Mouse (Mus musculus): ENCODE data around the gene Eva1b. TPM values are rescaled to one million over a fixed set of nuclear protein-coding genes. Genes with fewer than 3 reads are reported as not detected.

Eva1b gene
- 99.9 and 103 TPM in 2 replicates for polyA plus RNA-seq (2015; fragmentation: Nextera tagmentation; extraction: Ambion mirVana)

- peak within 1 kb of the TSS; percentile 75 for H3K4me3 ChIP-seq (ENCODE audit: low read length)
- H3K36me3 ChIP-seq (ENCODE audit: insufficient read depth, low read length): peaks cover 7% of the 10 kb centered on the region; the same call in 1 of the 2 replicates
- peak within 1 kb of the TSS; percentile 89 for H3K9ac ChIP-seq (replicated peaks; ENCODE audit: low read length)
- H3K27ac ChIP-seq (ENCODE audit: low read length): peak within 1 kb of the TSS; percentile 95
- no peaks in the 10 kb centered on the region for H3K27me3 ChIP-seq (ENCODE audit: insufficient read depth, low read length)
- no peaks in the 10 kb centered on the region for H3K9me3 ChIP-seq (ENCODE audit: low read length)
- H3K4me2 ChIP-seq (replicated peaks; ENCODE audit: low read depth, low read length): peak within 1 kb of the TSS; percentile 76
- ATAC-seq (ENCODE audit: low FRiP score, low TSS enrichment): peak; percentile 92
- WGBS: 5% methylated on average over 24 of the region's 24 CpGs
- H3K4me1 ChIP-seq (ENCODE audit: insufficient read depth, low read length): peaks cover 56% of the 10 kb centered on the region
Measured at GRCm38 (mm10) chr4:126147533-126148160, at the start of gene Eva1b. Gene Eva1b (plus strand): TSS chr4:126147744.

- Histone ChIP-seq H3K4me1 (ENCODE audit: insufficient read depth, low read length) (peaks cover 21% of the 10 kb centered on the region), H3K36me3 (ENCODE audit: insufficient read depth, low read length) (0 out of 2 replicates have a peak, but pooled peaks cover 5% of the 10 kb centered on the region), H3K4me2 (replicated peaks; ENCODE audit: low read depth, low read length) (no peak overlapping the region), H3K4me3 (ENCODE audit: low read length) (no peak overlapping the region), H3K9ac (replicated peaks; ENCODE audit: low read length) (no peak overlapping the region), H3K27ac (ENCODE audit: low read length) (no peak overlapping the region), H3K27me3 (ENCODE audit: insufficient read depth, low read length) (no peaks in the 10 kb centered on the region), H3K9me3 (ENCODE audit: low read length) (no peaks in the 10 kb centered on the region)
- ATAC-seq (ENCODE audit: low FRiP score, low TSS enrichment): no peak
- WGBS: 91% methylated on average over 3 of the region's 3 CpGs
Measured at GRCm38 (mm10) chr4:126099365-126099764, 48.2 kb upstream of the Eva1b start.

- 85% methylated on average over 3 of the region's 3 CpGs for WGBS
- H3K4me1 ChIP-seq (ENCODE audit: insufficient read depth, low read length): peaks cover 35% of the 10 kb centered on the region
- H3K4me2 ChIP-seq (replicated peaks; ENCODE audit: low read depth, low read length): no peak overlapping the region
- 0 out of 2 replicates have a peak, but pooled peaks cover 5% of the 10 kb centered on the region for H3K36me3 ChIP-seq (ENCODE audit: insufficient read depth, low read length)
- H3K27me3 ChIP-seq (ENCODE audit: insufficient read depth, low read length): no peaks in the 10 kb centered on the region
- ATAC-seq (ENCODE audit: low FRiP score, low TSS enrichment): no peak
- no peak overlapping the region for H3K27ac ChIP-seq (ENCODE audit: low read length)
- H3K9ac ChIP-seq (replicated peaks; ENCODE audit: low read length): no peak overlapping the region
- H3K4me3 ChIP-seq (ENCODE audit: low read length): no peak overlapping the region
- H3K9me3 ChIP-seq (ENCODE audit: low read length): no peaks in the 10 kb centered on the region
Measured at GRCm38 (mm10) chr4:126100764-126101163, 46.8 kb upstream of the Eva1b start.

- ATAC-seq (ENCODE audit: low FRiP score, low TSS enrichment): no peak
- H3K4me2 ChIP-seq (replicated peaks; ENCODE audit: low read depth, low read length): peak overlapping the region; percentile 98
- 45% methylated on average over 7 of the region's 7 CpGs for WGBS
- no peaks in the 10 kb centered on the region for H3K9me3 ChIP-seq (ENCODE audit: low read length)
- H3K27ac ChIP-seq (ENCODE audit: low read length): peak overlapping the region; percentile 84
- no peak overlapping the region for H3K4me3 ChIP-seq (ENCODE audit: low read length)
- H3K9ac ChIP-seq (replicated peaks; ENCODE audit: low read length): peak overlapping the region; percentile 62
- H3K36me3 ChIP-seq (ENCODE audit: insufficient read depth, low read length): 0 out of 2 replicates have a peak, but pooled peaks cover 5% of the 10 kb centered on the region
- peaks cover 32% of the 10 kb centered on the region for H3K4me1 ChIP-seq (ENCODE audit: insufficient read depth, low read length)
- no peaks in the 10 kb centered on the region for H3K27me3 ChIP-seq (ENCODE audit: insufficient read depth, low read length)
Measured at GRCm38 (mm10) chr4:126102061-126102841, 45.3 kb upstream of the Eva1b start.

- H3K4me2 ChIP-seq (replicated peaks; ENCODE audit: low read depth, low read length): peak overlapping the region; percentile 98
- H3K9me3 ChIP-seq (ENCODE audit: low read length): no peaks in the 10 kb centered on the region
- peak overlapping the region; percentile 67 for H3K4me3 ChIP-seq (ENCODE audit: low read length)
- H3K4me1 ChIP-seq (ENCODE audit: insufficient read depth, low read length): peaks cover 39% of the 10 kb centered on the region
- H3K36me3 ChIP-seq (ENCODE audit: insufficient read depth, low read length): 0 out of 2 replicates have a peak, but pooled peaks cover 5% of the 10 kb centered on the region
- peak; percentile 60 for ATAC-seq (ENCODE audit: low FRiP score, low TSS enrichment)
- H3K9ac ChIP-seq (replicated peaks; ENCODE audit: low read length): peak overlapping the region; percentile 62
- under 1% methylated on average over 15 of the region's 15 CpGs for WGBS
- peak overlapping the region; percentile 84 for H3K27ac ChIP-seq (ENCODE audit: low read length)
- H3K27me3 ChIP-seq (ENCODE audit: insufficient read depth, low read length): no peaks in the 10 kb centered on the region
Measured at GRCm38 (mm10) chr4:126103057-126103581, 44.4 kb upstream of the Eva1b start.

GRCm38 (mm10) chr4:126103590-126104068, 43.9 kb upstream of the Eva1b start, which contains the start of gene Stk40:
Gene Stk40 (plus strand): TSS chr4:126103957.
- Histone ChIP-seq H3K4me3 (ENCODE audit: low read length) (peak within 1 kb of the TSS; percentile 67), H3K4me1 (ENCODE audit: insufficient read depth, low read length) (peaks cover 44% of the 10 kb centered on the region), H3K36me3 (ENCODE audit: insufficient read depth, low read length) (0 out of 2 replicates have a peak, but pooled peaks cover 5% of the 10 kb centered on the region), H3K27ac (ENCODE audit: low read length) (peak within 1 kb of the TSS; percentile 84), H3K4me2 (replicated peaks; ENCODE audit: low read depth, low read length) (peak within 1 kb of the TSS; percentile 98), H3K27me3 (ENCODE audit: insufficient read depth, low read length) (no peaks in the 10 kb centered on the region), H3K9ac (replicated peaks; ENCODE audit: low read length) (peak within 1 kb of the TSS; percentile 73), H3K9me3 (ENCODE audit: low read length) (no peaks in the 10 kb centered on the region)
- 2% methylated on average over 34 of the region's 34 CpGs for WGBS
- peak; percentile 95 for ATAC-seq (ENCODE audit: low FRiP score, low TSS enrichment)

- Histone ChIP-seq H3K36me3 (ENCODE audit: insufficient read depth, low read length) (no peaks in the 10 kb centered on the region), H3K4me1 (ENCODE audit: insufficient read depth, low read length) (peaks cover 53% of the 10 kb centered on the region), H3K4me3 (ENCODE audit: low read length) (peak overlapping the region; percentile 67), H3K9me3 (ENCODE audit: low read length) (no peaks in the 10 kb centered on the region), H3K27ac (ENCODE audit: low read length) (peak overlapping the region; percentile 63), H3K9ac (replicated peaks; ENCODE audit: low read length) (peak overlapping the region; percentile 73), H3K4me2 (replicated peaks; ENCODE audit: low read depth, low read length) (peak overlapping the region; percentile 98), H3K27me3 (ENCODE audit: insufficient read depth, low read length) (no peaks in the 10 kb centered on the region)
- WGBS: 1% methylated on average over 34 of the region's 34 CpGs
- peak; percentile 21 for ATAC-seq (ENCODE audit: low FRiP score, low TSS enrichment)
Measured at GRCm38 (mm10) chr4:126104261-126105075, 43.1 kb upstream of the Eva1b start.

- peak overlapping the region; percentile 67 for H3K4me3 ChIP-seq (ENCODE audit: low read length)
- 43% methylated on average over 7 of the region's 7 CpGs for WGBS
- peaks cover 60% of the 10 kb centered on the region for H3K4me1 ChIP-seq (ENCODE audit: insufficient read depth, low read length)
- no peaks in the 10 kb centered on the region for H3K36me3 ChIP-seq (ENCODE audit: insufficient read depth, low read length)
- H3K9ac ChIP-seq (replicated peaks; ENCODE audit: low read length): 0 out of 2 replicates have a peak overlapping the region, but pooled peaks have one; percentile 73
- no peaks in the 10 kb centered on the region for H3K27me3 ChIP-seq (ENCODE audit: insufficient read depth, low read length)
- H3K9me3 ChIP-seq (ENCODE audit: low read length): no peaks in the 10 kb centered on the region
- H3K4me2 ChIP-seq (replicated peaks; ENCODE audit: low read depth, low read length): peak overlapping the region; percentile 98
- no peak overlapping the region; the same call in 1 of the 2 replicates for H3K27ac ChIP-seq (ENCODE audit: low read length)
- no peak for ATAC-seq (ENCODE audit: low FRiP score, low TSS enrichment)
Measured at GRCm38 (mm10) chr4:126105131-126105783, 42.3 kb upstream of the Eva1b start.

Data from kidney, embryonic 16.5 days (tissue).